Mouse (Mus musculus): ENCODE measurements at regions not wholly inside any gene's neighbourhood (a gene's known extent, or its start where the extent isn't known, plus 50 kb on each side); places are given as distances from the start of the nearest gene placed in this dataset.
A peak's percentile ranks its signal among the peaks of the same experiment; 100 is the strongest.
"Not testable (repeated sequence)": the region's sequence is repeated elsewhere in the genome, so short reads cannot be mapped to it uniquely, and the experiment has no call there.

DNA sequence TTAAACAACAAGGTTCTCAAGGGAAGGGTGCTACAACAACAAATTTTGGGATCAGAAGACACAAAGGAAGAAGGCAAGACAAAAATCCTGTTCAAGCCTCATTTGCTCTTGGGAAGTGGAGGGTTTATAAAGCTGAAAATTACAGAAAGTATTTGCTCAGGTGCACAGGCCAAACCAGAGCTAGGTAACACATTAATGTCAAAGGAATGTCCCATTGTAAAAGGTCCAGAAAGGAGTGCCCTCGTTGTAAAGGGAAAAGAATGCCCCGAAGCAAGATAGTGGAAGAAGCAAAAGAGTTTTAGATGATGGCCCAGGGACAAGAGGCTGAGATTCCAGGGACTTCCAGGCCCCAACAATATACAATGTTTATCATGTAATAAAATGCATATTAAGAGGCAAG, 317.3 kb downstream of the Car8 start:
- no peak for DNase-seq (ENCODE audit: low read depth)

DNA sequence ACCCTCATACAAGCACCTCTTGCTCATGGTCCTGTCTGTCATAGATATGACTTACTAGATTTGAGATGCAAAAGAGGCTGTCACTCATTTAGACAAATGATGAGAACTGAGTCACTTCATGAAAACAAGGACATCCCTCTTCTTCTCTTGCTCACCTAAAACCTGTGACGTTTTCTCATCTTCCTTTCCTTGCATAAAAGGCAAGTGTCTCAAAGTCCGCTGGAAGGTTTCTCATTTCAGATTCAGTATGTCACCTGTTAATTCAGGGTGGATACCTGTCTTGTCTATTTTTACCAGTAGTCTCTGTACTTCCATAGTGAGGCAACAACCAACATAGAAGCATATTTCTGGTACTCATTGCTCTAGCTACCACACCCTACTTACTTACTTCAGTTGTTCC, 325.6 kb downstream of the Car8 start:
- no peak for DNase-seq (ENCODE audit: low read depth)

DNA sequence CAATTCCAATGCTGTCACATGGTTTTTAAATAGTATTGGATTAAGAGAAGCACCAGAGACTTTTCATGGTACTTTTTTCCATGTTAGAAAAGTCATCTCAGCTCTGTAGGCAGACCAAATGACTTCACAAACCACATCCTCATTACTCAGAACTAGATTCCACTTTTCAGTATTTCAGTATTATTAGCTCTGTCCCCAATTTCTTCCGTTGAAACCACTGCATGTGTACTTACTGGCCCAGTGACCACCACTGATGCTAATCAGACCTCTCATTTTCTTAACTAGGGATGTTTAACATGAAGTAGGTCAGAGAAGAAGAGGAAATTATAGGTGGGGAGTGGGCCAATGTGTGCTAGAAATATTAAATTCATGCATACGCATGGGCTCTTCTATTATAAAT, 326.2 kb downstream of the Car8 start:
- no peak for DNase-seq (ENCODE audit: low read depth)

DNA sequence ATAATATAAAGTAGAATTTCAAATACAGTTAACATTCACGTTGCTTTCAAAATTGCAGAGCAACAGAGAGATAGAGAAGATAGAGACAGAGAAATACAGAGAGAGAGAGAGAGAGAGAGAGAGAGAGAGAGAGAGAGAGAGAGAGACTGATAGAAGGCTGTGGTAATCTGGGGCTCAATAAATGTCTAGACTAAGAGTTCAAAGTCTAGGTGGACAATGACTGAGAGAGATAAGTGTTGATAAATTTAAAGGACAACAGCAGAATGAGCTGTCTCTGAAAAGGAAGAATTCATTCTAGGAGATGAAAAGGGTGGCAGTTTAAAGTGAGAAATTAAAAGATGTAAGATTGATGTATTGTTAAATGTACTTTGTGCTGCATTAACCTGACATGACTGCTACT, 335.7 kb downstream of the Car8 start:
- DNase-seq (ENCODE audit: low read depth): no peak

DNA sequence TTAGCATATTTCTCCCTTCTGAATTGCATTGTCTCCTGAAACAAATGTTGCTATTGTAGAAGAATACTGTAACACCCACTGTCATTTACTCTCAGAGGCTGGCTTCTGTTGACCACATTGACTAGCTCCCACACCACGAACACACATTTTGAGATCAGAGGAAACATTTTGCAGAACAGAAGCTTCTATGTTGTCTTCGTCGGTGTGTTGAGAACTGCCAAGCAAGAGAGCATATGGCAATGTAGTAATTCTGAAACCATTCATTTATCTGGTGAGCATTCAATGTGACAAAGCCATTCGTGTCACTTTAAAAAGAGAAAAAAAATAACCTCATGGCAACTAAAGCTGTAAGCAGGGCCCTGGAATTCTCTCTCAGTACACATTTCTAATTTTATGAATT, 343.9 kb downstream of the Car8 start:
- no peak for DNase-seq (ENCODE audit: low read depth)

DNA sequence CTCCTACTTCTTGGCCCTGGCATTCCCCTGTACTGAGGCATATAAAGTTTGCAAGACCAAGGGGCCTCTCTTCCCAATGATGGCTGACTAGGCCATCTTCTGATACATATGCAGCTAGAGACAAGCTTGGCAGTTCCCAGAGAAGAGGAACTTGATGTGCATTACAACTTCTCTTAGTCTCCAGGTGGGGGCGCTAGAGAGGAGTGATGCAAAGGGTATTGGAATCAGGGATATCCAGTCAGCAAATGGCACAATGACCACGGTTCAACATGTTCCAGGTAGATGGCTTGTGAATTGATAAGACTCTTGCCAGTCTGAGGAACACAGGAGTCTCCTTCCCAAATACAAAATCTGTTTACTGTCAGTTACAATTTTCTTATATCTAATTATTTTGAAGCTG, 347.7 kb downstream of the Car8 start:
- DNase-seq (ENCODE audit: low read depth): no peak

DNA sequence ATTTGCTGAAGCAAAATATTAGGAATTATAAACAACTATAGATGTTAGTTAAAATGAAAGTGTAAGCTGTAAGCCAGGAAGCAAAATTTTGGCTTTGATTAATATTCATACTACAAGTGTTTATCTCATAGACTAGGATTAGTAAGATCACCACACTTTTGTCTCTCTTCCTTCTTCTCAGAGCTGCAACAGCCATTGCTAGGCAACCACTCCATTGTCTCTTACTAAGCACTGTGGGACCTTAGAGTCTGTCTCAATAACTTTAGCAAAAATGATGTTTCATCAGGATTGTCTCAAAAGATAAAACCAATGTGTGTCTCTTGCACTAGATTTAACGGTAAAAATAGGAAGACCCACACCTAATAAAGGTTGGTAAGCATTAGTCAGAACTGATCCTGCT, 384.3 kb downstream of the Car8 start:
- no peak for DNase-seq (ENCODE audit: low read depth)

DNA sequence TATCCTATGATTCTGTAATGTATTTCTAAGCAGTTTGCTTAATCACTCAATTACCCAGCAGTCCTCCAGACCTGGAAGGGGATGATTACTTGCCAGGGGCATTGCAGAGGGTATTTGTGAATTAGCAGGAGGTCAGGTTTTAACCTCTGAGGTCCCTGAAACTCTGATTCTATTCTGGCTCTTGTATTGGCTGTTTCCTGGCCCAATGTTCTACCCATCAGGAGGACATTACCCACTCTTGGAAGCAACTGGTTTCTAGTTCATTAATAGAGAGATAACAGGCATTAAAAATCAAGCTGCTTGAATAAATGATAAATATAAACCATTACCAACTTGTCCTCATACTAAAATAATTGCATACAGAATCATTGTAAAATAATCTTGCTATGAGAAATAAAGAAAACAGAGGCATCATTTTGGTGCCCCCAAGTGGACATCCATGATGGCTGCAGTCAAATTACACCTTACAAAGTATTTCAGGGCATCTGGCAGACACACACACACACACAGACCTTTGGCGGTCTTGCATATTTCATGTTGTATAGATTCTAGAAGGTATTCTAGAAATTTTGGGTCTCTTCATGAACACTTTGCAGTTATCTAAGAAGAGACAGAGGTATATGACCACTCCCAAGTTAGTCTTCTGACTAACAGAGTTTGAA, 385.6 kb downstream of the Car8 start:
- peak; percentile 41 for DNase-seq (ENCODE audit: low read depth)

DNA sequence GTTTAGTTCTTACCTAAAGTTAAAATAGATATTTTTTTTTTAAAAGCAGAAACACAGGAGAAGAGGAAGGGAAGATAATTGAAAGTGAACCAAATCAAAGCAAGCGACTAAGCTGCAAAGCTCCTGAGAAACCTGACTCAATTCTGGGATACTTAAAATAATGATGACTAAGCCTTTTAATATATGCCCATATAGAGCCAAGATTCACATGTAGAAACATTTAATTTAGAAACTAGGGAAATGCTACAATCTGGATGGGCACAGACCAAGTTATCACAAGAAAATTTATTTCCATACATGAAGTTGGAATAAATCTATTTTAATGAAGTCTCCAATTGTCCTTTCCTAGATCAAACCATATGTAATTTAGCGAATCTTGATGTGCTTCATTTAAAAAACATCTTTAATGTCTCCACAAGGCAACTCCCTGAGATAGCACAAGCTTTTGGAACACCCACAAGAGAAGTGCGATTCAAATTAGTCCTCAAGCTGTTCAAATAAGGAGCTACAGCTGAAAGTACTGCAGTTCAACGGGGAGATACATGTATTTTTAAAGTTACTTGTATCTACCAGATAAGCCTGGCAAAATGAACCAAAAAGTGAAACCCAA, 386.7 kb downstream of the Car8 start:
- DNase-seq (ENCODE audit: low read depth): no peak

DNA sequence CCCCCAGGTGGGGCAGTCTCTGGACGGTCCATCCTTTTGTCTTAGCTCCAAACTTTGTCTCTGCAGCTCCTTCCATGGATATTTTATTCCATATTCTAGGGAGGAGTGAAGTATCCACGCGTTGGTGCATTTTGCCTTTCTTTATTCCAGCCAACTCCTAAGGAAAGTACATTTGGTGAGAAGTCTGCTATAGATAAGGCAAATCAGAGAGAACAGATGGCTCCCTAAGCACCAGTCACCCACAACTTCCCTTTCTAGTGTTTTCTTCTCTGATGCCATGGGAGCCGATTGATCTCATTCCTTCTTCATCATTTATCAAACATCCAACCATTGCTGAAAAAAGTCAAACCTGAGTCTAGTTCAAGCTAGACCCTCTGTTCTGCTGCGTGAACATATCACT, 391.4 kb downstream of the Car8 start:
- no peak for DNase-seq (ENCODE audit: low read depth)

DNA sequence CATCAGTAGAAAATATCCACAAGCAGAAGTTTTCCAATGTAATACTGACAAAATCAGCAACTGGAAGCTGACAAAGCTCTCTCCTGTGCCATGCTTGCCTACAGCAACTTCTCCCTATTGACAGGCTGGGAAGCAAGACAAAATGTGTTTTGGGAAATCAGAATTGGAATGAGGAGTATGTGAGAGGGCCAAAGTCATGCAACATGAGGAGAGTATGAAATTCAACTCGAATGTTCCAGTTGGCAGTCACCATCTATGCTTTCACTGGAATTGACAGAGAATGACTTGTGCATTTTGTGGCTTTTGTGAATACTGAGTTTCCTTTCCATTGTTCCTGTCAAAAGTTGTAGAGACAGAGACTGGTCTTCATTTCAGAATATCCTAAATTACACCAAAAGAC, 409.7 kb downstream of the Car8 start:
- DNase-seq (ENCODE audit: low read depth): no peak

DNA sequence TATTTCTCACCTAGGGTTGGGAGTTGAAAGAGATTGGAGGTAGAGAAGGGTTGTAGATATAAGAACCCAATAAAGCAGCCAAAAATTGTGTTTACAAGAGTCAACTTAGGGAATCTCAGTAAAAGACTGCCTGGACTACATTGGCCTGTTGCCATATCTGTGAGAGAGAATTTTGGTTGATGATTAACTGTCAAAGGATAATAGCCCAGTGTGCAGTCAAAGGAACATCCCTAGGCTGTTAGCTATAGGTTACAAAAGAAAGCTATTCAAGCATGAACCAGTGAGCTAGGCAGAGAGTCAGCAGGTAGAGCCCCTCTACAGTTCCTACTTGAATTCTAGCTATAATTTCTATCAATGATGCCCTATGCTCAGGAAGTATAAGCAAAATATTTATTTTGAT, 419.0 kb downstream of the Car8 start:
- no peak for DNase-seq (ENCODE audit: low read depth)

DNA sequence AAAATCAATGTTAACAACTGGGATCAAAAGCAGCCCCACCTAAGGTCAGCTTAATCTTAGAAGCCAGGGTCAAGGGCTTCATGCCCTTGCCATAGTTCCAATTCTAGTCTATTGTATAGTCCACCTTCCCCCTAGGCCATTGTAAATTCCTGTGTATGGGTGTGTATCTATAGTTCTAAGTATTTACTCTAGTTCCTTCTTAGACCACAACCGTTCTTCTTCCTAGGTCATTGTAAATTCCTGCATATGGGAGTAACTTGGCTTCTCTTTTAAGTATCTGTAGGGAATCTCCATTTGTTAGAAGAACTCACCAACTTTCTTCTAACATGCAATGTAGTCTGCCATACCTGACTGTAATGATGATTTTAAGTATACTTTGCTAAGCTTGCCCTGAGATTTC, 461.1 kb downstream of the Car8 start:
- DNase-seq (ENCODE audit: low read depth): not testable (repeated sequence)

DNA sequence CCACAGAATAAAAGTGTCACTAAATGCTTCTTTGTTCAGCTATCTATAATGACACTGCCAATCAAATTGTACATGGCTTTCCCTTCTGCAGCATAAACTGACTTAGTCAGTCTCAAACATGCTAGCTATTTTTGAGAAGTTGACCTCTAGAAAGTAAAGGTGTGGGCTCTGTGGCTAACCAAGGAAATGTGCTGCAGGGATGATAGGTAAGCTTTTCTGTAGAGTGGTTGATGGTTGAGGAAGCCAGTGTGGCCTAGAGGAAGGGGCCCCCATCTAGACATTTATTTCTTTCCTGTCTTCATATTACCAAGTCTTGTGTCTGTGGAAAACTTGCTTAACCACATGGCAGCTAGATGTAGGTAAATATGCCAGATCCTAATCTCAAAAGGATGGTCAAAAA, 483.4 kb downstream of the Car8 start:
- DNase-seq (ENCODE audit: low read depth): no peak

DNA sequence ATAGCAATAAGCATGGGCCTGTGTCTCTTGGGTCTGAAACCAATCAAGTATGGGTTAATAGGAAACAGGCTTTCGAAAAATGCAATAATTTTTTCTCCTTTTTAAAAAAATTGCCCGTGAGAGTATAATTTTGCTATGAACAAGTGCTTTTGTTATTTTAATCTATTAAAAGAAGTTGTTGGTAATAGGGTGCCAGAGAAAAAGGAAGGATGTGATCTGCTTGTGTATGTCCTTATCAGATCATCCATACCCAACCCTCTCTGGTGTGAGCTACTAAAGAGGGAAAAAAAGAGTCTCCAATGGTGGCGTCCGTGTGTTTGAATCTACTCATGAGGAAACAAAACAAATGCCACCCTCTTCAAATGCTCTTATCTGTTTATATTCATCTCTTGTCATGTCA, 484.9 kb downstream of the Car8 start:
- no peak for DNase-seq (ENCODE audit: low read depth)

DNA sequence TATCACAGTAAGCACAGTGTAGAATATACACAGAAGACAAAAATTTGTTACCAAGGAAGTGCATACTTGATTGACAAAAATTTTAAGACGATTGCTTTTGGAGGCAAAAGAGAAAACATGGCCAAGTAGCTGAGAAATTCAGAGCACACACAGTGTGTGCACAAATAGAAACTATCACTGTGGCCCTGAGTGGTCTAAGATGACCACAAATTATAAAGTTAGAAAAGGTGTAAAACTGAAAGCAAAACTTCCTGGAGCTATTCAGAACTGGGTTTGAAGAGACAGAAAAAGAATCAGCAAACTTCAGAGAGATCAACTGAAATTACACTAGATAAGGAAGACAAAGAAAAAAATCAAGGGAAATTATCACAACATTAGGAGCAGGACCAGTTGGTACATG, 487.6 kb downstream of the Car8 start:
- DNase-seq (ENCODE audit: low read depth): no peak

DNA sequence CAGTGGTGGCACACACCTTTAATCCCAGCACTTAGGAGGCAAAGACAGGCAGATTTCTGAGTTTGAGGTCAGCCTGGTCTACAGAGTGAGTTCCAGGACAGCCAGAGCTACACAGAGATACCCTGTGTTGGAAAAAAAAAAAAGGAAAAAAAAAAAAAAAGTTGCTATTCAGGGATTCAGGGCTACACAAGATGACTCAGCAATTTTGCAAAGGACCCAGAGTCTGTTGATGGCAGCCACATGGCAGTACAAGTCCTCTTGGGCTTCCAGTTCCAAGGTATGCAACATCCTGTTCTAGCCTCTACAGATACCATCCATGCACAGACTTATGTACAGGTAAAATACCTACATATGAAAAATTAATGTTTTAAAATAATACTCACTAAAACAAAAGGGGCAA, 515.9 kb downstream of the Car8 start:
- DNase-seq (ENCODE audit: low read depth): no peak

DNA sequence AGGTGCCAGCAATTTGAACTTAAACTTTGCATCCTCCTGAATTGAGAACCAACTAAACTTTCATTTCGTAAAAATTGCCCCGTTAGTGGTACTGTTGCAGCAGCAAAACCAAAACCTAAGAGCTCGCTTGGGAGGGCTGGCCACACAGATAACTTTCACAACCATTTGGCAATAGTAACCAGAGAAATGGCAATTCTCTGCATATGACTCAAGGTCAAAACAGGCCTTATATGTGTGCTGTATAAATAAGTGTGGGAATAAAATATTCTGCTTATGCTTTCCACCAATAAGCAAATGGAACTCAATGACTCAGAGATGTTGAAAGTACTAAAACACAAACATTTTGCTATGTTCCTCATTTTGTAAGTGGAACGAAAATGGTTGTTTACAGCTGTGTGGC, 550.3 kb downstream of the Car8 start:
- DNase-seq (ENCODE audit: low read depth): peak; percentile 24

DNA sequence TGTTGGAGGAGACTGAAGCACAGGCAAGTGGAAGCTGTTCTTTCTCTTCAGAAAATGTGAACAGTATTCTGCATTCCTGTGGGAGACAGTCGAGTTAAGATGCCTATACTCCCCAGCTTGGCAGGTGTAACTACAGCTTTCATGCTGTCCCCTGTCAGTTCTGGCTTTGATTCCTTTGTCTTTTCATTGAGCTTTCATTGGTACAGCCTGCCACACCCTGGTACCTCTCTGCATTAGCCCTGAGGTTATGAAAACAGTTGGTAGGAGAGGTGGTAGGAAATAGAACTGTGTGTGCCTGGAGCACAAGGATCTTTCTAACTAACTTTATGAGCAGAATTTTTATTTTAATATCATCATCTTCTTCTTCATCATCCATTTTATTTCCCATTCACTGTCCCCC, 551.6 kb downstream of the Car8 start:
- no peak for DNase-seq (ENCODE audit: low read depth)

DNA sequence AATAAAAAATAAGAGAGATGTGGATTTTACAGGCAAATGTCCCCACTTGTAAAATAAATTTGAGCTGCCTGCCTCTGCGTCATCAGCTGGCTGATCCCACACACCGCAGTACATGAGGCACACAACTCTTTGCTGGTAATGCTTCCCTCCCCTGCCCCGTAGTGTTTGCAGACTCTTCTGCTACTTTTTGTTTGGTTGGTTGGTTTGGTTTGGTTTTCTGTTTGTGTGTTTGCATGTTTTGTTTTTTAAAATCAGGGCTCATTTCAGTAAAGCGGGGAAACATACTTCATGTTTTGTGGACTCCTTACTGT, 568.1 kb downstream of the Car8 start:
- peak; percentile 28 for DNase-seq (ENCODE audit: low read depth)

DNA sequence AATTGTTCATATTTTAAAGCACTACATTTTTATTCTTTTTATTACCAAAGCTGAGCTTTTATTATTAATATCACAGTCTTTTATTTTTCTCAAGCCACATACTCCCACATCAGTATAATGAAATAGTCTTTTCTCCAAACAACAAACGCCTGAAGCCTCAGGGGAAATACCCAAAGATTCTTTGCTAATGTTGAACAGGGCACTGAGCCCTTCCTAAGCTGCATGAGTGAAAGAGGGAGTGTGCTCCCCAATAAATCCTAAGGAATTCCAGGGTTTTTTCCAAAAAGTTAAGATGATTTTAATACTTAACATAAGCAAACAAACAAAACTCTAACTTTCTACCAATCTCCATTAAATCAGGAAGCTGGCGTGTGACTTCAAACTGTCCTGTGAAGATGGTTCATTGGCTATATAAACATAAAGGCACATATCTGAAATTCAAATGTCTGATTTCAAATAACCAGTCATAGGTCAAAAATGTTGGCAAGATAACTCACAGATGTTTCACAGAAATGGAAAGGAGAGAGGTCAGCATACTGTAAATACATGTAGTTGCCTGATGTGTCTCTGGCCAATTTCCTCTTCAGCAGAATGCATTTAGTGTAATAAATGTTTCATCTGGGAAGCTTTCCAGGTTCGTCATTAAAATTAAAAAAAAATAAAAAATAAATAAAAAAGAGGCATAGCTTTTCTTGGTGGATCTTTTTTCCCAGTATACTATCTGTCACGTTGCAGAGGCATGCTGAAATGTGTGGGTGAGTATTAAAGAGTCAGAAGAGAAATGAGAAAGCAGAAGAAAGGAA, 568.6 kb downstream of the Car8 start:
- peak; percentile 40 for DNase-seq (ENCODE audit: low read depth)

DNA sequence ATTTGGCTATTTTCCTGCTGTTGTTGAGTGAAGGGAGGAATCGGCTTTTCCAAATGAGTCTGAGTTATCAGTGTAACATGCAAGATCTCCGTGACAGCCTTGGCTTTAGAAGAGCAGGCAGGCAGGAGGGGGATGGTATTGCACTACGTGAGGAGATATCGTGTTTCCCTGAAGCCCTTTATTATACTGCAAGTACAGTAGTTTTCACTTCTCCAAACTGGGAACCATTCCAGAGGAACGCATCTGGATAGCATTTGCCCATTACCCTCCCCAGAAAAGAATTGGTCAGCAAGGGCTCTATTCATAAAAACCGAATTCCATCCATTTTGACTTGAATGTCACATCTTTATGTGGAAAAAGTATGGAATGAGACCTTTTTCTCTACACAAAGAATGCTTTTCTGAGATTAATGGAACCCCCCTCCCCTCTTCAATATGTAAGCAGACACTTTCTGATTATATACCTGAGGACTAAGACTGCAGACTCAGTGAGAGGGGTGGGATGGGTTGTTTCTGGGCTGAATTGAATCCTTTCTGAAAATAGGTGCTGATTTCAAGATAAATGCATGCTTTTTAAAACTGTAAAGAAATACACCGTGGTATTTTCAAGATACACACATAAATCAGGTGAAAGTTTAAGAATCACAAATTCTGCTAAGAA, 571.8 kb downstream of the Car8 start:
- DNase-seq (ENCODE audit: low read depth): peak; percentile 68
